Mouse (Mus musculus) MEL (cell line): ENCODE measurements around the gene Actr1b.

ENCODE experiments used
- GATA1 ChIP-seq: IDR thresholded peaks from 2 replicates; pipeline ENCODE4 v1.6.1; 2011; ENCODE audit warnings: low read depth, low read length, improper control_type of control experiment
- POLR2AphosphoS5 ChIP-seq: IDR thresholded peaks from 2 replicates; pipeline ENCODE4 v1.6.1; 2012; ENCODE audit warnings: low read depth, borderline replicate concordance, mild to moderate bottlenecking, inconsistent platforms, low read length, moderate library complexity, mixed read lengths

DNA sequence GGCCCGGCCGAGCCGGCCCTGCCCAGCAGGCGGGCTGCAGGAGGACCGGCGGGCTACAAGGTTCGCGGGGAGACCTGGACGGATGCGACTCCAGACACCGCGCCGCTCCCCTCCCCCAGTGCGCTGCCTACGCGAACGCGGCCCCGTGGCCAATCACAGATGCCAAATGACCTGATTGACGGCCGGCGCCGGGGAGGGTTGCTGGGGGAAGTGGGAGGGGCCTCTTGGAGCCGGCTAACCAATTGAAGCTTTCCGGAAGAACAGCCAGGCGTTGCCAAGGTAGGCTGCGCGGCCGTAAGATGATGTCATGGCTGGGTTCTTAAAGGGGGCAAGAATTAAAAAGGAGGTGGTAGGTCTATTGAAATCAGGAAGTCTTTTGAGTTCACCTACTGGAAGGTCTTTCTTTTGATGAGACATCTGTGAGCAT, 4.4 kb downstream of the Actr1b start, which contains the start of gene 4933424G06Rik:
- no peak for TF ChIP-seq GATA1
- no peak for TF ChIP-seq POLR2AphosphoS5
